ENCODE assay signal across 13 mouse cellular contexts in genomic region chr4:32242122-32242615, GRCm38 (mm10). TPM values are rescaled to one million over a fixed set of nuclear protein-coding genes. Genes with fewer than 3 reads are reported as not detected.
A peak's percentile ranks its signal among the peaks of the same experiment; 100 is the strongest.
DNase-seq lines count a peak whose midpoint lies in the region; ATAC-seq lines count a peak whose summit lies in the region.
"Had no signal": no experiment of that assay in that cellular context is flagged by ENCODE, and none has a peak within 500 bp of the region (broad histone marks: within the 10 kb centered on the region; RNA-seq: fewer than 3 reads in every experiment).

No protein-coding gene starts in this region.

- peaks cover 81% of the 10 kb centered on the region for H3K4me1 ChIP-seq in heart, embryonic 10.5 days
- peaks cover 49% of the 10 kb centered on the region for H3K4me1 ChIP-seq in forebrain, embryonic 14.5 days (ENCODE audit: control insufficient read depth, insufficient read depth, low read length)
- peaks cover 86% of the 10 kb centered on the region for H3K4me1 ChIP-seq in limb, embryonic 10.5 days

- no peaks in the 10 kb centered on the region for H3K27me3 ChIP-seq in heart, embryonic 10.5 days (ENCODE audit: insufficient read depth, poor library complexity, severe bottlenecking)
- H3K27me3 ChIP-seq in forebrain, embryonic 14.5 days (replicated peaks; ENCODE audit: control insufficient read depth, insufficient read depth, low read length), result no peaks in the 10 kb centered on the region
- no peaks in the 10 kb centered on the region for H3K27me3 ChIP-seq in limb, embryonic 10.5 days (ENCODE audit: low read depth, poor library complexity, severe bottlenecking)
- H3K27me3 ChIP-seq: embryonic facial prominence, embryonic 13.5 days had no signal

- intact Hi-C loops in left cerebral cortex, postnatal 25 days (cut with DNase I), result loop anchor here (5.0 kb wide), 1 partner anchor 320 kb away; no protein-coding TSS in a partner anchor

- H3K9me3 ChIP-seq in heart, embryonic 10.5 days, result no peaks in the 10 kb centered on the region
- no peaks in the 10 kb centered on the region for H3K9me3 ChIP-seq in forebrain, embryonic 14.5 days (replicated peaks; ENCODE audit: control insufficient read depth, low read length)
- H3K9me3 ChIP-seq in limb, embryonic 10.5 days (replicated peaks), result no peaks in the 10 kb centered on the region
- H3K9me3 ChIP-seq: embryonic facial prominence, embryonic 13.5 days; kidney, embryonic 15.5 days had no signal

- no peaks in the 10 kb centered on the region for H3K36me3 ChIP-seq in heart, embryonic 10.5 days
- H3K36me3 ChIP-seq in forebrain, embryonic 14.5 days (ENCODE audit: control insufficient read depth, insufficient read depth, low read length), result no peaks in the 10 kb centered on the region
- H3K36me3 ChIP-seq in limb, embryonic 10.5 days, result peaks cover 15% of the 10 kb centered on the region
- H3K36me3 ChIP-seq: embryonic facial prominence, embryonic 13.5 days; kidney, embryonic 15.5 days had no signal

- ATAC-seq in forebrain, embryonic 14.5 days, result no peak

- peak overlapping the region; percentile 82 for H3K4me2 ChIP-seq in forebrain, embryonic 14.5 days (ENCODE audit: low read length)
- H3K4me2 ChIP-seq: embryonic facial prominence, embryonic 13.5 days; kidney, embryonic 15.5 days had no signal

- no peak overlapping the region for H3K4me3 ChIP-seq in heart, embryonic 10.5 days
- peak overlapping the region; percentile 100; the same call in 1 of the 2 replicates for H3K4me3 ChIP-seq in forebrain, embryonic 14.5 days (ENCODE audit: low read depth, low read length)
- peak overlapping the region; percentile 98 for H3K4me3 ChIP-seq in limb, embryonic 10.5 days
- H3K4me3 ChIP-seq: embryonic facial prominence, embryonic 13.5 days; kidney, embryonic 15.5 days had no signal

- H3K9ac ChIP-seq in forebrain, embryonic 14.5 days (ENCODE audit: low read length), result peak overlapping the region; percentile 97
- H3K9ac ChIP-seq: embryonic facial prominence, embryonic 13.5 days; kidney, embryonic 15.5 days; liver, embryonic 14.5 days had no signal

- peak overlapping the region; percentile 69 for H3K27ac ChIP-seq in heart, embryonic 10.5 days
- H3K27ac ChIP-seq in forebrain, embryonic 14.5 days (ENCODE audit: low read depth, low read length), result peak overlapping the region; percentile 98
- H3K27ac ChIP-seq in limb, embryonic 10.5 days, result peak overlapping the region; percentile 99
- H3K27ac ChIP-seq: embryonic facial prominence, embryonic 13.5 days; kidney, embryonic 15.5 days; liver, embryonic 14.5 days had no signal

- no peak for DNase-seq in heart, embryonic 10.5 days (ENCODE audit: low spot score)
- no peak for DNase-seq in heart, postnatal 4 days
- DNase-seq in forebrain, embryonic 14.5 days (ENCODE audit: low spot score), result no peak
- peak; percentile 39 for DNase-seq in limb, embryonic 10.5 days (ENCODE audit: low spot score)
- peak; percentile 54 for DNase-seq in naive thymus-derived CD4-positive, alpha-beta T cell, adult 2 months (ENCODE audit: low read depth)
- no peak for DNase-seq in urinary bladder, adult 2 months (ENCODE audit: low spot score)
- no peak for DNase-seq in layer of hippocampus, adult 8-10 months (ENCODE audit: low spot score in 2 of 2)
- DNase-seq in left cerebral cortex, postnatal 25 days (ENCODE audit: low spot score in 2 of 2), result no peak
- DNase-seq: heart, postnatal 10 days; layer of hippocampus, postnatal 36 days had no signal

- WGBS in heart, embryonic 10.5 days, result 44% methylated on average over 6 of the region's 6 CpGs
- WGBS in forebrain, embryonic 14.5 days, result 13% methylated on average over 6 of the region's 6 CpGs
- WGBS in limb, embryonic 10.5 days, result 49% methylated on average over 6 of the region's 6 CpGs

RNA-seq across cellular contexts. Expression of gene Bach2, which starts 3.6 kb away (rescaled TPM):
- 7.7 and 8.8 TPM in 2 replicates for polyA plus RNA-seq in heart, embryonic 10.5 days (2016; fragmentation: Nextera tagmentation; extraction: Ambion mirVana)
- total RNA-seq in heart, postnatal 4 days (2021), result 10 to 100 TPM; 23.9 to 24.5 TPM
- polyA plus RNA-seq in forebrain, embryonic 14.5 days (2014; fragmentation: Nextera tagmentation; extraction: Ambion mirVana), result 21.9 and 26.0 TPM in 2 replicates
- 23.0 and 23.5 TPM in 2 replicates for polyA plus RNA-seq in limb, embryonic 10.5 days (2016; fragmentation: Nextera tagmentation; extraction: Ambion mirVana)
- polyA plus RNA-seq in urinary bladder, adult 2 months (2012; rRNA removed), result 2.3 and 2.6 TPM in 2 replicates
- 10 to 100 TPM; 15.1 to 17.9 (median 17.0) TPM for total RNA-seq in layer of hippocampus, adult 8-10 months (2022)
- total RNA-seq in left cerebral cortex, postnatal 25 days (2021), result 10 to 100 TPM; 10.4 to 14.4 TPM

Comparison
In these comparisons a context has a peak if more than half of its experiments do, and no peak if none do; other contexts are left out.
1. DNase-seq: peak in limb, embryonic 10.5 days (single experiment) and naive thymus-derived CD4-positive, alpha-beta T cell, adult 2 months (single experiment); none in heart, embryonic 10.5 days (single experiment), heart, postnatal 4 days (single experiment), forebrain, embryonic 14.5 days (single experiment), urinary bladder, adult 2 months (single experiment), layer of hippocampus, adult 8-10 months (0 of 2) and left cerebral cortex, postnatal 25 days (0 of 2).
2. Peak in every context shown above with its lines, with median percentiles within 50 percentile points of each other: H3K27ac ChIP-seq.